Mouse (Mus musculus) ES-Bruce4 (cell line): Measurements from ENCODE around the gene Trappc4. TPM values are rescaled to one million over a fixed set of nuclear protein-coding genes. Genes with fewer than 3 reads are reported as not detected.
A peak's percentile ranks its signal among the peaks of the same experiment; 100 is the strongest.

Source experiments
- H3K27ac ChIP-seq: 2 replicates; pipeline ENCODE4 v1.5.1; 2012; ENCODE audit warnings: low read length, inconsistent platforms; ENCODE audit not compliant: insufficient read depth
- H3K27me3 ChIP-seq: 2 replicates; pipeline ENCODE4 v1.6.1; 2012; ENCODE audit warnings: mild to moderate bottlenecking, low read length, inconsistent platforms; ENCODE audit not compliant: control insufficient read depth, poor library complexity, insufficient read depth, severe bottlenecking
- H3K36me3 ChIP-seq: 2 replicates; pipeline ENCODE4 v1.6.1; 2012; ENCODE audit warnings: inconsistent platforms, mild to moderate bottlenecking, low read length, moderate library complexity; ENCODE audit not compliant: control insufficient read depth, poor library complexity, insufficient read depth, severe bottlenecking
- H3K4me1 ChIP-seq: one replicate; pipeline ENCODE4 v1.8.1; 2011; ENCODE audit warnings: low read length; ENCODE audit not compliant: control insufficient read depth, insufficient read depth
- H3K4me3 ChIP-seq: 2 replicates; pipeline ENCODE4 v1.5.1; 2011; ENCODE audit warnings: low read depth, mild to moderate bottlenecking, low read length
- H3K9ac ChIP-seq: 2 replicates; pipeline ENCODE4 v1.6.1; 2012; ENCODE audit warnings: low read depth, mild to moderate bottlenecking, inconsistent platforms; ENCODE audit not compliant: poor library complexity, severe bottlenecking
- H3K9me3 ChIP-seq: replicated peaks from 2 replicates; pipeline ENCODE4 v1.6.1; 2012; ENCODE audit warnings: mild to moderate bottlenecking, low read length, inconsistent platforms; ENCODE audit not compliant: control insufficient read depth, poor library complexity, insufficient read depth, severe bottlenecking
- CTCF ChIP-seq: IDR thresholded peaks from one replicate; pipeline ENCODE4 v1.8.1; 2011; ENCODE audit warnings: low read depth, low read length
- EP300 ChIP-seq: IDR thresholded peaks from 2 replicates; pipeline ENCODE4 v1.6.1; 2011; ENCODE audit warnings: low read depth, low read length; ENCODE audit not compliant: insufficient read depth
- POLR2A ChIP-seq: IDR thresholded peaks from one replicate; pipeline ENCODE4 v1.8.1; 2011; ENCODE audit warnings: low read length; ENCODE audit not compliant: insufficient read depth
- polyA plus RNA-seq: library from polyadenylated mRNA; stranded (reverse); fragments of >200 nt; gene quantifications from 2 replicates; pipeline ENCODE4 v1.2.4, GENCODE M21; 2011; ENCODE audit warnings: low read depth; ENCODE audit not compliant: missing spikeins, insufficient read depth, insufficient read length

Trappc4 gene
- polyA plus RNA-seq, 1 experiment: 83.0 TPM

DNA sequence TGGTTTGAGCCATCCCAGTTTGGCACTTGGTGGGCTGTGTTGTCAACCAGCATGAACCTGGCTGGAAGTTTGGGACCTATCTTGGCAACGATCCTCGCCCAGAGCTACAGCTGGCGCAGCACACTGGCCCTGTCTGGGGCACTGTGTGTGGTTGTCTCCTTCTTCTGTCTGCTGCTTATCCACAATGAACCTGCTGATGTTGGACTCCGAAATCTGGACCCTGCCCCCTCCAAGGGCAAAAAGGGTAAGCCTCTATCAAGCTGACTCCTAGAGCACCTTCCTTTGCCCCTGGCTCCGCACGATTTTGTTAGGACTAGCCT is 7.6 kb downstream of the Trappc4 start:
- H3K9ac ChIP-seq: no peak overlapping the region
- no peaks in the 10 kb centered on the region for H3K4me1 ChIP-seq
- H3K9me3 ChIP-seq: no peaks in the 10 kb centered on the region
- no peak for TF ChIP-seq EP300
- TF ChIP-seq POLR2A: no peak
- no peak for TF ChIP-seq CTCF
- no peak overlapping the region for H3K4me3 ChIP-seq
- H3K36me3 ChIP-seq: peaks cover 15% of the 10 kb centered on the region
- H3K27me3 ChIP-seq: no peaks in the 10 kb centered on the region
- H3K27ac ChIP-seq: no peak overlapping the region

- no peaks in the 10 kb centered on the region for H3K4me1 ChIP-seq
- peaks cover 13% of the 10 kb centered on the region for H3K36me3 ChIP-seq
- H3K4me3 ChIP-seq: no peak overlapping the region
- H3K9ac ChIP-seq: no peak overlapping the region
- H3K27ac ChIP-seq: no peak overlapping the region
- TF ChIP-seq CTCF (no peak), EP300 (no peak), POLR2A (no peak)
- H3K9me3 ChIP-seq: no peaks in the 10 kb centered on the region
- no peaks in the 10 kb centered on the region for H3K27me3 ChIP-seq
These were observed 8.1 kb downstream of the Trappc4 start for GRCm38 (mm10) chr9:44399114-44399794.

- Histone ChIP-seq H3K4me1 (no peaks in the 10 kb centered on the region), H3K9me3 (no peaks in the 10 kb centered on the region), H3K9ac (no peak overlapping the region), H3K27ac (no peak overlapping the region), H3K4me3 (no peak overlapping the region), H3K27me3 (no peaks in the 10 kb centered on the region), H3K36me3 (peaks cover 8% of the 10 kb centered on the region; the same call in 1 of the 2 replicates)
- TF ChIP-seq EP300 (no peak), POLR2A (no peak), CTCF (no peak)
These were observed 8.8 kb downstream of the Trappc4 start for GRCm38 (mm10) chr9:44398551-44398950.

- Histone ChIP-seq H3K9me3 (no peaks in the 10 kb centered on the region), H3K27ac (no peak overlapping the region), H3K4me3 (no peak overlapping the region), H3K36me3 (0 out of 2 replicates have a peak, but pooled peaks cover 4% of the 10 kb centered on the region), H3K4me1 (no peaks in the 10 kb centered on the region), H3K9ac (no peak overlapping the region), H3K27me3 (no peaks in the 10 kb centered on the region)
- TF ChIP-seq EP300 (no peak), POLR2A (no peak), CTCF (no peak)
These were observed 9.3 kb downstream of the Trappc4 start for GRCm38 (mm10) chr9:44398087-44398486.

DNA sequence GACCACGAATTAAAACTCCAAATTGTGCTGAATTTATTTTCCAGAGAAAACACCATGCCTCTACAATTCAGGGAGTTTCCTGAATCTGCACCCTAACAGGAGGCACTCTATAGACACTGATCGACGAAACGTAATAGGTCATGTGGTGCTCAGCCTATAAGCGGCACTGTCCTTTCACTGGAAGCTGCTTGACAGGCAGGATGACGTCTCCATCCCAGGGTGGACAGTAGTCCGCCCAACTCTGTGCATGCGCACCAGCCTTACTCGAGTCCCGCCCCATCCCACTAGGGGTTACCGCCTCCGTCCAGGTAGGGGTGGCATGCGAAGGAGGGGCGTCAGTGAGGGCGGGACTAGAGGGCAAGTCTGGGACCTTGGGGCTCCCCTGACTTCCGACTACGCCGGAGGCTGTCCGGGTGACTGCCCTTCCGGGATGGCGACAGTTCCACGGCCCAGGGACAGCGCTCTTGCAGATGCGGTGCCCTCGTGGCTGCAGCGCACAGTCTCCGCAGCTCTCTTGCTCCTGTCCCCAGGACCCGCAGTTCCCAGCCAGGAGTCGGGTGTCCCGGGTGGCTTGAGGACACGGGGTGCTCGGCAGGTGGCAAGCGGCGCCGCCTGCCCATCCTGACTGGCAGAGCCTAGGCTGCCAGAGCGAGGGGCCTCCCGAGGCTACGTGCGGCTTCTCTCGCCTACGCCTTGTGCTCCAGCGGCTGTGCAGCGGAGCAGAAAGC is 10.6 kb downstream of the Trappc4 start, which contains the start of gene Slc37a4:
Gene Slc37a4, plus strand, starts transcription at position 169 of the 728 bp plus-strand sequence.
- Histone ChIP-seq H3K27me3 (no peaks in the 10 kb centered on the region), H3K4me3 (peak within 1 kb of the TSS; percentile 85), H3K9ac (peak within 1 kb of the TSS; percentile 56), H3K36me3 (no peaks in the 10 kb centered on the region), H3K9me3 (no peaks in the 10 kb centered on the region), H3K27ac (no peak within 1 kb of the TSS), H3K4me1 (no peaks in the 10 kb centered on the region)
- TF ChIP-seq CTCF: no peak
- TF ChIP-seq EP300: 0 out of 2 replicates have a peak, but pooled peaks have one; percentile 25

DNA sequence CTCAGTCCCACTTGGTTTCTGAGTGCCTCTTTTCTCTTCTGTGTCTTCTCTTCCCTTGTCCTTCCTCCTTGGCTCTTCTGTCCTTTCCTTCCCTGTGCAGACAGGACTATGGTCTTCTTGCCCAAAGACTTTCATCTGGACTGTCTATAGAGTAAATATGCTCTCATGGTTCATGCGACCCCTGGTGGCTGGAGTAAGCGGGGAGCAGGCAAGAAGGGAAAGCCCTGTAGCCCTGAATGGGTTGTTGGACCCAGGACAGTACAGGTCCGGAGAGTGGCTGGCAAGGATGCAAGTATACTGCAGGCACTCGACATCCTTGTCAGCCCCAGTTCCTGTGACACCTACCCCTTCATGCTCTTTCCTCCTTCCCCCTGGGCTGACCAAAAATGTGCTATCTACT is 15.9 kb downstream of the Trappc4 start:
- no peak overlapping the region for H3K4me3 ChIP-seq
- H3K4me1 ChIP-seq: no peaks in the 10 kb centered on the region
- no peak overlapping the region for H3K9ac ChIP-seq
- TF ChIP-seq CTCF: peak; percentile 70
- no peak for TF ChIP-seq POLR2A
- TF ChIP-seq EP300: no peak
- H3K36me3 ChIP-seq: peaks cover 45% of the 10 kb centered on the region
- H3K27ac ChIP-seq: no peak overlapping the region
- H3K27me3 ChIP-seq: no peaks in the 10 kb centered on the region
- no peaks in the 10 kb centered on the region for H3K9me3 ChIP-seq
